Comparison of ENCODE assay signal across 20 mouse cellular contexts in genomic region chr13:70509375-70510016, GRCm38 (mm10).
DNase-seq lines count a peak whose midpoint lies in the region; ATAC-seq and TF ChIP-seq lines count a peak whose summit lies in the region.
"Had no signal": no experiment of that assay in that cellular context is flagged by ENCODE, and none has a peak within 500 bp of the region (broad histone marks: within the 10 kb centered on the region; RNA-seq: fewer than 3 reads in every experiment).

No protein-coding gene starts in this region.

- ATAC-seq in cerebellum, adult (ENCODE audit: insufficient number of reproducible peaks, low FRiP score, low TSS enrichment) = no peak
- 0 out of 2 replicates have a peak, but pooled peaks have one; percentile 20 for ATAC-seq in neural tube, embryonic 11.5 days (ENCODE audit: insufficient read depth, low FRiP score, low TSS enrichment)
- ATAC-seq in midbrain, embryonic 15.5 days (replicated peaks) = peak; percentile 54; the same call in 1 of the 2 replicates
- no peak for ATAC-seq in erythroid progenitor cell, adult 5-6 weeks (replicated peaks; ENCODE audit: low FRiP score, poor library complexity, severe bottlenecking)
- no peak for ATAC-seq in liver, postnatal 0 days

- no peak for TF ChIP-seq EP300 in liver, postnatal 0 days (IDR thresholded peaks at IDR 0.05; ENCODE audit: low read depth)

- H3K4me3 ChIP-seq in neural tube, embryonic 11.5 days (ENCODE audit: low read depth, low read length) = no peak overlapping the region
- no peak overlapping the region for H3K4me3 ChIP-seq in midbrain, embryonic 15.5 days
- H3K4me3 ChIP-seq in liver, postnatal 0 days (ENCODE audit: low read depth, low read length) = no peak overlapping the region
- H3K4me3 ChIP-seq: embryonic facial prominence, embryonic 13.5 days; gastrocnemius, adult 2 months had no signal

- no peaks in the 10 kb centered on the region for H3K27me3 ChIP-seq in neural tube, embryonic 11.5 days (ENCODE audit: control insufficient read depth, insufficient read depth, low read length)
- H3K27me3 ChIP-seq in midbrain, embryonic 15.5 days (replicated peaks) = no peaks in the 10 kb centered on the region
- H3K27me3 ChIP-seq in liver, postnatal 0 days (ENCODE audit: insufficient read depth, low read length) = no peaks in the 10 kb centered on the region
- H3K27me3 ChIP-seq: CH12.LX; embryonic facial prominence, embryonic 13.5 days had no signal

- H3K36me3 ChIP-seq in neural tube, embryonic 11.5 days (ENCODE audit: control insufficient read depth, insufficient read depth, low read length) = no peaks in the 10 kb centered on the region
- no peaks in the 10 kb centered on the region for H3K36me3 ChIP-seq in midbrain, embryonic 15.5 days (replicated peaks)
- H3K36me3 ChIP-seq in liver, postnatal 0 days (replicated peaks; ENCODE audit: insufficient read depth, low read length) = no peaks in the 10 kb centered on the region
- H3K36me3 ChIP-seq: embryonic facial prominence, embryonic 13.5 days had no signal

- no peak overlapping the region for H3K27ac ChIP-seq in neural tube, embryonic 11.5 days (ENCODE audit: low read depth, low read length)
- H3K27ac ChIP-seq in midbrain, embryonic 15.5 days = no peak overlapping the region
- H3K27ac ChIP-seq in liver, postnatal 0 days (ENCODE audit: low read depth) = no peak overlapping the region
- H3K27ac ChIP-seq: embryonic facial prominence, embryonic 13.5 days; gastrocnemius, adult 2 months had no signal

- 76% methylated on average over 8 of the region's 8 CpGs for WGBS in neural tube, embryonic 11.5 days
- 68% methylated on average over 8 of the region's 8 CpGs for WGBS in midbrain, embryonic 15.5 days
- 69% methylated on average over 8 of the region's 8 CpGs for WGBS in liver, postnatal 0 days (ENCODE audit: insufficient replicate concordance)

- H3K9ac ChIP-seq in neural tube, embryonic 11.5 days (ENCODE audit: low read length) = no peak overlapping the region
- H3K9ac ChIP-seq in midbrain, embryonic 15.5 days = no peak overlapping the region
- H3K9ac ChIP-seq in liver, postnatal 0 days (replicated peaks) = no peak overlapping the region
- H3K9ac ChIP-seq: embryonic facial prominence, embryonic 13.5 days had no signal

- no peaks in the 10 kb centered on the region for H3K4me1 ChIP-seq in neural tube, embryonic 11.5 days (ENCODE audit: control insufficient read depth, insufficient read depth, low read length)
- H3K4me1 ChIP-seq in midbrain, embryonic 15.5 days = peaks cover 11% of the 10 kb centered on the region
- no peaks in the 10 kb centered on the region for H3K4me1 ChIP-seq in liver, postnatal 0 days (ENCODE audit: insufficient read depth)
- H3K4me1 ChIP-seq: embryonic facial prominence, embryonic 13.5 days had no signal

- TF ChIP-seq CTCF in liver, postnatal 0 days (IDR thresholded peaks at IDR 0.05; ENCODE audit: low read depth) = no peak

- peak; percentile 36 for DNase-seq in cerebellum, postnatal 14 days
- DNase-seq in neural tube, embryonic 11.5 days (ENCODE audit: low spot score) = no peak
- no peak for DNase-seq in neural tube, embryonic 10.5 days (ENCODE audit: extremely low spot score, low spot score)
- DNase-seq in liver, postnatal 0 days = no peak
- no peak for DNase-seq in adipocyte (ENCODE audit: low spot score)
- DNase-seq: adrenal gland, adult 2 months; cerebellum, adult 11-12 months; gastrocnemius, adult 2 months; heart, adult 18-20 months; kidney, adult 11 months; kidney, postnatal 10 days; liver; lung, adult 18-20 months; right cerebral cortex, postnatal 4 days; thymus, postnatal 36 days had no signal

- H3K4me2 ChIP-seq in neural tube, embryonic 11.5 days (ENCODE audit: low read depth) = no peak overlapping the region
- no peak overlapping the region for H3K4me2 ChIP-seq in midbrain, embryonic 15.5 days
- no peak overlapping the region for H3K4me2 ChIP-seq in liver, postnatal 0 days (ENCODE audit: low read depth, low read length)
- H3K4me2 ChIP-seq: embryonic facial prominence, embryonic 13.5 days had no signal

- H3K9me3 ChIP-seq in neural tube, embryonic 11.5 days (ENCODE audit: control insufficient read depth, low read length) = no peaks in the 10 kb centered on the region
- H3K9me3 ChIP-seq in midbrain, embryonic 15.5 days = no peaks in the 10 kb centered on the region
- no peaks in the 10 kb centered on the region for H3K9me3 ChIP-seq in liver, postnatal 0 days (ENCODE audit: low read length)
- H3K9me3 ChIP-seq: embryonic facial prominence, embryonic 13.5 days had no signal

Comparison
In these comparisons a context has a peak if more than half of its experiments do, and no peak if none do; other contexts are left out.
1. DNase-seq: peak in cerebellum, postnatal 14 days (2 of 2); none in neural tube, embryonic 11.5 days (single experiment), neural tube, embryonic 10.5 days (single experiment), liver, postnatal 0 days (single experiment) and adipocyte (single experiment).
2. ATAC-seq: peak in neural tube, embryonic 11.5 days (single experiment) and midbrain, embryonic 15.5 days (single experiment); none in cerebellum, adult (single experiment), erythroid progenitor cell, adult 5-6 weeks (single experiment) and liver, postnatal 0 days (single experiment).